Mouse (Mus musculus) hindbrain, embryonic 14.5 days (tissue): ENCODE results near the gene Anapc5. TPM values are rescaled to one million over a fixed set of nuclear protein-coding genes. Genes with fewer than 3 reads are reported as not detected.

ENCODE experiments used
- ATAC-seq: fragments of 200-750 bp; cut with Nextera tagmentation; 2 replicates; pipeline ENCODE4 v1.8.0; 2017; ENCODE audit warnings: moderate number of reproducible peaks, mild to moderate bottlenecking, moderate TSS enrichment, moderate library complexity; ENCODE audit not compliant: low FRiP score
- DNase-seq: peaks from one replicate; pipeline ENCODE4 v3.0.0-alpha.2; 2015; ENCODE audit warnings: low spot score
- H3K27ac ChIP-seq: fragments of 300-500 bp; sonication (generic); 2 replicates; pipeline ENCODE4 v1.5.1; 2014; ENCODE audit warnings: mild to moderate bottlenecking, moderate library complexity
- H3K27me3 ChIP-seq: fragments of 300-500 bp; sonication (generic); 2 replicates; pipeline ENCODE4 v1.6.1; 2014; ENCODE audit warnings: mild to moderate bottlenecking, low read length, mixed read lengths; ENCODE audit not compliant: control insufficient read depth, insufficient read depth
- H3K36me3 ChIP-seq: fragments of 300-500 bp; sonication (generic); replicated peaks from 2 replicates; pipeline ENCODE4 v1.6.1; 2014; ENCODE audit not compliant: control insufficient read depth, insufficient read depth
- H3K4me1 ChIP-seq: fragments of 300-500 bp; sonication (generic); replicated peaks from 2 replicates; pipeline ENCODE4 v1.6.1; 2014; ENCODE audit warnings: antibody characterized with exemption, low read length, mixed read lengths; ENCODE audit not compliant: control insufficient read depth, insufficient read depth
- H3K4me2 ChIP-seq: fragments of 300-500 bp; sonication (generic); replicated peaks from 2 replicates; pipeline ENCODE4 v1.6.1; 2014; ENCODE audit warnings: mild to moderate bottlenecking, moderate library complexity
- H3K4me3 ChIP-seq: fragments of 300-500 bp; sonication (generic); replicated peaks from 2 replicates; pipeline ENCODE4 v1.5.1; 2014; ENCODE audit warnings: mild to moderate bottlenecking, low read length
- H3K9ac ChIP-seq: fragments of 300-500 bp; sonication (generic); 2 replicates; pipeline ENCODE4 v1.6.1; 2014
- H3K9me3 ChIP-seq: fragments of 300-500 bp; sonication (generic); 2 replicates; pipeline ENCODE4 v1.6.1; 2016; ENCODE audit warnings: low read length; ENCODE audit not compliant: control insufficient read depth
- WGBS: fragments of 180-500 bp; shearing (Covaris S2); extraction: QIAGEN DNeasy Blood & Tissue Kit; methylation state at CpG from one replicate; pipeline ENCODE4 v1.1.7; 2014; 5-methylcytosine and 5-hydroxymethylcytosine counted together
- polyA plus RNA-seq: library from polyadenylated mRNA; unstranded; fragments of >200 nt; fragmentation: Nextera tagmentation; extraction: Ambion mirVana; gene quantifications from 2 replicates; pipeline ENCODE4 v1.2.1, GENCODE M21; 2014

Gene Anapc5
- polyA plus RNA-seq, 1 experiment from 2014 or later = 487 TPM

DNA sequence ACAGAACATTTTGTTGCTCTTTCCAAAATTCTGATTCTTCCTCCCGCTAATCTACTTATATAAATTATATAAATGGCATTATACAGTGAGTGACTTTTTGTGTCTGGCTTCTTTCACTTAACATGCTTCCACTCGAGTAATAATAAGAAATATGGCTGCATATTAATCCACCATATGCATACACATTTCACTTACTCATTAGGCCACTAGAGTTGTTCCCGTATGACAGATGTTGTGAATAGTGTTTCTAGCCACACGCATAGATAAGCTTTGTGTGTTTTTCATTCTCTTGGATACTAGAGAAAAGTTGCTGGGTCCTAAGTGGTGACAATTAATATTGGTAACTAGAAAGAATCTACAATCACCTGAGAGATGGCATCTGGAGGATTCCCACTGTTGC is 65.5 kb downstream of the Anapc5 start:
- Histone ChIP-seq H3K27ac (no peak overlapping the region), H3K9ac (no peak overlapping the region), H3K4me2 (no peak overlapping the region), H3K9me3 (no peaks in the 10 kb centered on the region), H3K27me3 (no peaks in the 10 kb centered on the region), H3K4me1 (no peaks in the 10 kb centered on the region), H3K36me3 (peaks cover 65% of the 10 kb centered on the region), H3K4me3 (no peak overlapping the region)
- DNase-seq (no peak), ATAC-seq (no peak)
- 95% methylated on average over 4 of the region's 4 CpGs for WGBS

DNA sequence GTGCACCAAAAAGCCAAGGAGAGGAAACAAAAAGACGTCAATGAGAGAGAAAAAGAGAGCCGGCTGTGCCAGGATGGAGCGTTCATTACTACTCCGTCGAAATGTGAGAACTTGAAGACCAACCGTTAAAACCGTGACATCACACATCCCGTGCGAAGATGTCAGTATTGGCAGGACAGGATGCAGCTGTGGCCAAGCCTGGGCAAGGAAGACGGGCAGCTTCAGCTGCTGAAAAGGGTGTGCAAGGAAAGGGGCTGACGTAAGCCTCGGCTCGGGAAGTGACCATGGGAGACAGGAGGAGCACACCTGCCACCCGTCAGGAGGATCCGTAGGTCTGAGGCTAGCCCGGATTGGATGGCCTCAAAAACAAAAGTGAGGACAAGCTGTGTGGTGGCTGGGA is 66.7 kb downstream of the Anapc5 start:
- WGBS = 96% methylated on average over 16 of the region's 16 CpGs
- ATAC-seq (no peak), DNase-seq (no peak)
- H3K4me2 ChIP-seq = no peak overlapping the region
- no peak overlapping the region for H3K9ac ChIP-seq
- H3K36me3 ChIP-seq = peaks cover 74% of the 10 kb centered on the region
- H3K4me3 ChIP-seq = no peak overlapping the region
- H3K9me3 ChIP-seq = no peaks in the 10 kb centered on the region
- H3K27ac ChIP-seq = no peak overlapping the region
- no peaks in the 10 kb centered on the region for H3K4me1 ChIP-seq
- no peaks in the 10 kb centered on the region for H3K27me3 ChIP-seq

DNA sequence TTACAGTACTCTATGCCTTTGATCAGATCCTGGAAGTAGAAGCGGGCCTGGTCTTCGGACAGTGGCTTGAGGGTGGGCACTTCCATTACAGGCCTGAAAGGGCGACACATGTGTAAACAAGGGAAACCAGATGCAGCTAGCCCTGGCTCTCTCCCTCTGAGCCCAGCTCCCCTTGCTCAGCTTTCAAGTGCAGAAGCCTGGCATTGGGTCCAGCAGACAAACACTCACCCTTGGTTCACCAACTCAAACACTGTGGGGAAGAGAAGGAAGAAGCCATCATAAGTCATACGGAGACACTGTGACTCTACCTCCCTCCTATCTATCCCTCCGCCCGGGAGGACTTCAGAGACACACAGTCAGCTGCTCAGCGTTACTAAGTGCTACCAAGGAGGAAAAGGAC is 73.2 kb downstream of the Anapc5 start:
- Histone ChIP-seq H3K4me3 (no peak overlapping the region), H3K27me3 (no peaks in the 10 kb centered on the region), H3K4me2 (no peak overlapping the region), H3K27ac (no peak overlapping the region), H3K9ac (no peak overlapping the region), H3K9me3 (no peaks in the 10 kb centered on the region), H3K4me1 (no peaks in the 10 kb centered on the region), H3K36me3 (peaks cover 70% of the 10 kb centered on the region)
- WGBS = 90% methylated on average over 7 of the region's 7 CpGs
- DNase-seq (no peak), ATAC-seq (no peak)

DNA sequence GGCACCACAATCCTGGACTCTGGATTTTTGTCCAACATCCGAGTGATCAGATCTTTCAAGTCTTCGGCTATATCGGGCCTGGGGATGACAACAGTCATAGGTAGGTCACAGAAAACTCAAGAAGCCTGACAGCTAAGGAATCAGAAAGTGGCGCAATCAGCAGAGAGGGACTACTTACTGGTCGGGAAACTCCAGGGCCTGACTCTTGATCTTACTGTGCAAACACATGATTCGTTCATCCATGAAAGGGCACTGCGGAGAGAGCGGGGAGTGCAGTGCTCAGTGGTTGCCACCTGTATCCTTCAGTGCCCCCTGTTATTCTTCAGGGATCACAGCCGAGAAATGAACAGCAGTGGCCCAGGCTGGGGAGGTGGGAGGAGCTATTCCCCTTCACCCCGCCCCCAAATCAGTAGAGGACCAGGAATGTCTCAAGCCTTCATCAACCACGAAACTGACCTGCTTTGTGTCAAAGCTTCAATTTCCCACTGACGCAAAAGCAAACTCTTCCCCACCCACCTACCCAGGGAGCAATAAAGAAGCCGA is 77.2 kb downstream of the Anapc5 start:
- Histone ChIP-seq H3K9me3 (no peaks in the 10 kb centered on the region), H3K4me1 (no peaks in the 10 kb centered on the region), H3K9ac (no peak overlapping the region), H3K36me3 (peaks cover 73% of the 10 kb centered on the region), H3K27ac (no peak overlapping the region), H3K4me3 (no peak overlapping the region), H3K4me2 (no peak overlapping the region), H3K27me3 (no peaks in the 10 kb centered on the region)
- DNase-seq (no peak), ATAC-seq (no peak)
- WGBS = 83% methylated on average over 13 of the region's 13 CpGs

Other genes with a start within 250 kb of the Anapc5 start
- 60.5 and 61.9 TPM in 2 replicates for gene Ift81, start 206.8 kb downstream of the Anapc5 start, polyA plus RNA-seq
- 3.7 and 4.0 TPM in 2 replicates for gene P2rx7, start 177.4 kb downstream of the Anapc5 start, polyA plus RNA-seq
- gene P2rx4, start 113.8 kb downstream of the Anapc5 start, polyA plus RNA-seq = 14.8 and 16.0 TPM in 2 replicates
- 57.2 and 59.2 TPM in 2 replicates for gene Camkk2, start 41.9 kb downstream of the Anapc5 start, polyA plus RNA-seq
- gene Rnf34, start 28.7 kb upstream of the Anapc5 start, polyA plus RNA-seq = 46.2 and 54.8 TPM in 2 replicates
- gene Kdm2b, start 168.5 kb upstream of the Anapc5 start, polyA plus RNA-seq = 80.8 and 87.1 TPM in 2 replicates
- gene Orai1, start 193.7 kb upstream of the Anapc5 start, polyA plus RNA-seq = 16.2 and 18.0 TPM in 2 replicates
- 0.79 TPM in 1 of 2 replicates, not detected in the other for gene Morn3, start 225.7 kb upstream of the Anapc5 start, polyA plus RNA-seq
- gene Tmem120b, start 247.1 kb upstream of the Anapc5 start, polyA plus RNA-seq = 13.0 and 14.0 TPM in 2 replicates